Mouse (Mus musculus): ENCODE data around the gene Tlnrd1. TPM values are rescaled to one million over a fixed set of nuclear protein-coding genes. Genes with fewer than 3 reads are reported as not detected.

Tlnrd1 gene
- polyA plus RNA-seq, 1 experiment: 25.5 TPM

DNA sequence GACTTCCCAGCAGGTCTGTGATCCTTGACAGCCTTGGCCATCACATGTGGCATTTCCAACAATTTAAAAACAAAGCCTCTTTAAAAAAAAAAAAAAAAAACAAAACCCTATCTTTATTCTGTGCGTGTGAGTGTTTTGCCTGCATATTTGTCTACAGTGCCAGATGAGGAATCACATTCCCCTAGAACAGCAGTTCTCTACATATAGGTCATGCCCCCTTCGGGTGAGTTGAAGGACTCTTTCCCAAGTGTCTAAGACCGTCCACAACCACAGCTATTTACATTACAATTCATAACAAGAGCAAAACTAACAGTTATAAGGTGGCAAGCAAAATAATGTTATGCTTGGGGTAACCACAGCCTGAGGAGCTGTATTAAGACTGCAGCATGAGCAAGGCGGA, 17.3 kb upstream of the Tlnrd1 start:
- Histone ChIP-seq H3K79me2 (ENCODE audit: control insufficient read depth, insufficient read depth) (no peaks in the 10 kb centered on the region), H3K27me3 (ENCODE audit: control insufficient read depth, insufficient read depth, insufficient read length) (no peaks in the 10 kb centered on the region), H3K36me3 (ENCODE audit: control insufficient read depth, insufficient read depth) (peaks cover 12% of the 10 kb centered on the region), H3K4me2 (ENCODE audit: low read depth) (no peak overlapping the region), H3ac (ENCODE audit: control insufficient read depth, insufficient read length) (no peak overlapping the region), H3K4me3 (no peak overlapping the region)
- no peak for TF ChIP-seq MYOD1 (IDR thresholded peaks at IDR 0.05; ENCODE audit: control insufficient read depth in 1 of 3, insufficient read length in 2 of 3, low read depth in 2 of 3)
- no peak for TF ChIP-seq MAX (IDR thresholded peaks at IDR 0.05; ENCODE audit: low read depth)
- no peak for TF ChIP-seq CEBPB (IDR thresholded peaks at IDR 0.05; ENCODE audit: insufficient read depth, poor library complexity, severe bottlenecking)

GRCm38 (mm10) chr7:83900519-83900918, 16.4 kb upstream of the Tlnrd1 start:
- Histone ChIP-seq H3K4me2 (ENCODE audit: low read depth) (no peak overlapping the region), H3K4me3 (no peak overlapping the region), H3K79me2 (ENCODE audit: control insufficient read depth, insufficient read depth) (peaks cover 3% of the 10 kb centered on the region), H3K27me3 (ENCODE audit: control insufficient read depth, insufficient read depth, insufficient read length) (no peaks in the 10 kb centered on the region), H3K36me3 (ENCODE audit: control insufficient read depth, insufficient read depth) (peaks cover 20% of the 10 kb centered on the region), H3ac (ENCODE audit: control insufficient read depth, insufficient read length) (no peak overlapping the region)
- no peak for TF ChIP-seq USF1 (IDR thresholded peaks at IDR 0.05; ENCODE audit: low read depth)
- TF ChIP-seq E2F4 (IDR thresholded peaks at IDR 0.05; ENCODE audit: insufficient read depth): no peak

DNA sequence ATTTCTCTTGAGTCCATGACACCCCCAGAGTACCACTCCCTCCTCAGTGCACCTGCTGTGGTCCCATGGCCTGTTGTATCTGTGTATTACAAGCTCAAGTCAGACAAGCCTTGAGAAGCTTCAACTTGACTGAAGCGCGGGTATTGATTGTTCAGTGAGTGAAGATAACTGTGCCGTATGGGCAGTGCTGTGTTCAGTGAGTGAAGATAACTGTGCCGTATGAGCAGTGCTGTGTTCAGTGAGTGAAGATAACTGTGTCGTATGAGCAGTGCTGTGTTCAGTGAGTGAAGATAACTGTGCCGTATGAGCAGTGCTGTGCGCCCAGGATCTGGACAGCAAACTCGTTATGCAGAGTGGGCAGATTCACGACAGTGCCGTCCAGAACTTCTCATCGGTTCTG, 14.2 kb upstream of the Tlnrd1 start:
- H3K79me2 ChIP-seq (ENCODE audit: control insufficient read depth, insufficient read depth): peaks cover 26% of the 10 kb centered on the region
- H3K4me2 ChIP-seq (ENCODE audit: low read depth): no peak overlapping the region

DNA sequence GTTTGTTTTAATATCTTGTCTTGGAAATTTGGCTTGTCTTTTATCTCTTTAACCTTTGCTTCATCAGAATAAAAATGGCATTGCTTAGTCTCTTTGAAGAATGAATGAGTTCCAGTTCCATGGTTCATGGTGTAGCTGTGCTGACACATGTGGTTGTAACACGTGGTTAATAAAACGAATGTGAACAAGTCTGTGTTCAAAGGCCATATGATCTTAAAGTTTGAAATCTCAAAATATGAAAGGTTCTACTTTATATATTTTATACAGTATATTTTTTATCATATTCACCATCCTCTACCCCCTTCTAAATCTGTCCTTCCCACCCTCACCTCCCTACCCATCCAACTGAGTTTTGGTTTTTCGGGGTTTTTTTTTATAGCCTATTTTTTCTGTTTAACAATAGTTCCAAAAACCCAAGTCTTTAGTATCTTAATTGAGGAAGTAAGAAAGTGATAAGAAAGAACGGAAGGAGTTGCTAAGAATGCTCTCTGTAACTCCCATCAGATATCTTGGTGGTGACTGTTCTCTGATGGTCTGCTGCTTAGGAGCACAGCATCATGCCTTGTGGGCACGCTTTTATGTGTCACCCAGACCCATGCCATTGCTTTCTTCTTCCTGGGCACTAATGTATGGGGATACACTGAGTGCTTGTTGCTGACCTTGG, 12.1 kb upstream of the Tlnrd1 start:
- no peak overlapping the region for H3ac ChIP-seq (ENCODE audit: control insufficient read depth, insufficient read length)
- peaks cover 35% of the 10 kb centered on the region for H3K79me2 ChIP-seq (ENCODE audit: control insufficient read depth, insufficient read depth)
- TF ChIP-seq REST (IDR thresholded peaks at IDR 0.05; ENCODE audit: insufficient read depth, insufficient read length) (no peak), MYOD1 (IDR thresholded peaks at IDR 0.05; ENCODE audit: control insufficient read depth in 1 of 3, insufficient read length in 2 of 3, low read depth in 2 of 3) (no peak), USF1 (IDR thresholded peaks at IDR 0.05; ENCODE audit: low read depth) (no peak), CEBPB (IDR thresholded peaks at IDR 0.05; ENCODE audit: insufficient read depth, poor library complexity, severe bottlenecking) (no peak), TCF3 (IDR thresholded peaks at IDR 0.05; ENCODE audit: insufficient read length, low read depth) (no peak), MAX (IDR thresholded peaks at IDR 0.05; ENCODE audit: low read depth) (no peak), TCF12 (IDR thresholded peaks at IDR 0.05; ENCODE audit: insufficient read depth, poor library complexity, severe bottlenecking) (no peak), E2F4 (IDR thresholded peaks at IDR 0.05; ENCODE audit: insufficient read depth) (no peak), POLR2A (IDR thresholded peaks at IDR 0.05; ENCODE audit: insufficient read length, low read depth) (no peak), POLR2AphosphoS2 (IDR thresholded peaks at IDR 0.05; ENCODE audit: insufficient read length, low read depth) (no peak), SRF (IDR thresholded peaks at IDR 0.05; ENCODE audit: control insufficient read depth, insufficient read length, low read depth) (no peak), MYOG (IDR thresholded peaks at IDR 0.05; ENCODE audit: control insufficient read depth in 1 of 3, insufficient read depth in 1 of 3, insufficient read length in 2 of 3, low read depth in 2 of 3) (no peak)
- no peak overlapping the region for H3K4me3 ChIP-seq
- H3K27me3 ChIP-seq (ENCODE audit: control insufficient read depth, insufficient read depth, insufficient read length): no peaks in the 10 kb centered on the region
- H3K36me3 ChIP-seq (ENCODE audit: control insufficient read depth, insufficient read depth): peaks cover 23% of the 10 kb centered on the region
- H3K4me2 ChIP-seq (ENCODE audit: low read depth): no peak overlapping the region

More for the DNA sequence above, 14.2 kb upstream of the Tlnrd1 start:
- TF ChIP-seq TCF3 (IDR thresholded peaks at IDR 0.05; ENCODE audit: insufficient read length, low read depth) (no peak), CEBPB (IDR thresholded peaks at IDR 0.05; ENCODE audit: insufficient read depth, poor library complexity, severe bottlenecking) (no peak), MYOD1 (IDR thresholded peaks at IDR 0.05; ENCODE audit: control insufficient read depth in 1 of 3, insufficient read length in 2 of 3, low read depth in 2 of 3) (no peak), POLR2AphosphoS2 (IDR thresholded peaks at IDR 0.05; ENCODE audit: insufficient read length, low read depth) (no peak), SRF (IDR thresholded peaks at IDR 0.05; ENCODE audit: control insufficient read depth, insufficient read length, low read depth) (no peak), POLR2A (IDR thresholded peaks at IDR 0.05; ENCODE audit: insufficient read length, low read depth) (no peak), E2F4 (IDR thresholded peaks at IDR 0.05; ENCODE audit: insufficient read depth) (no peak), MYOG (IDR thresholded peaks at IDR 0.05; ENCODE audit: control insufficient read depth in 1 of 3, insufficient read depth in 1 of 3, insufficient read length in 2 of 3, low read depth in 2 of 3) (no peak), USF1 (IDR thresholded peaks at IDR 0.05; ENCODE audit: low read depth) (no peak), MAX (IDR thresholded peaks at IDR 0.05; ENCODE audit: low read depth) (no peak)
- Histone ChIP-seq H3ac (ENCODE audit: control insufficient read depth, insufficient read length) (no peak overlapping the region), H3K27me3 (ENCODE audit: control insufficient read depth, insufficient read depth, insufficient read length) (no peaks in the 10 kb centered on the region), H3K4me3 (no peak overlapping the region), H3K36me3 (ENCODE audit: control insufficient read depth, insufficient read depth) (peaks cover 23% of the 10 kb centered on the region)

DNA sequence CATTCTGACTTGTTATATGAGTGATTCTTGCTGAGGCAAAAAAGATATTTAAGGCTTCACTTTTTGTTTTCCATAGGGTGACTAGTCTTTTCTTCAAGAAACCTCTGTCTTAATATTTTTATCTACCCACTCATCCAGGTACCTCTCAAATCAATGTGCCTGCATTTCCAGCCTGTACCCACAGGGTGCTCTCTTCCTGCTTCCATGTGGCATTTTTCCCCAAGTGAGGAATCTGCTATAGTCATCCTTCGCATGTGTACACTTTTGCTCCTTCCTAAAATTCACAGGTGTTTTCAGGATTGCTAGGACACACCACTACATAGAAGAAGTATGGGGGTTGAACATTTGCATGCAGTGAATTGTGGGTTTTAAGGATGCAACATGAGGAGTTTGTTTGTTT, 10.2 kb upstream of the Tlnrd1 start:
- no peak overlapping the region for H3K4me3 ChIP-seq
- TF ChIP-seq E2F4 (IDR thresholded peaks at IDR 0.05; ENCODE audit: insufficient read depth) (no peak), TCF3 (IDR thresholded peaks at IDR 0.05; ENCODE audit: insufficient read length, low read depth) (no peak), MYOG (IDR thresholded peaks at IDR 0.05; ENCODE audit: control insufficient read depth in 1 of 3, insufficient read depth in 1 of 3, insufficient read length in 2 of 3, low read depth in 2 of 3) (no peak), CEBPB (IDR thresholded peaks at IDR 0.05; ENCODE audit: insufficient read depth, poor library complexity, severe bottlenecking) (no peak), TCF12 (IDR thresholded peaks at IDR 0.05; ENCODE audit: insufficient read depth, poor library complexity, severe bottlenecking) (no peak), SRF (IDR thresholded peaks at IDR 0.05; ENCODE audit: control insufficient read depth, insufficient read length, low read depth) (no peak), POLR2AphosphoS2 (IDR thresholded peaks at IDR 0.05; ENCODE audit: insufficient read length, low read depth) (no peak), REST (IDR thresholded peaks at IDR 0.05; ENCODE audit: insufficient read depth, insufficient read length) (no peak), POLR2A (IDR thresholded peaks at IDR 0.05; ENCODE audit: insufficient read length, low read depth) (no peak), MAX (IDR thresholded peaks at IDR 0.05; ENCODE audit: low read depth) (no peak), USF1 (IDR thresholded peaks at IDR 0.05; ENCODE audit: low read depth) (no peak), MYOD1 (IDR thresholded peaks at IDR 0.05; ENCODE audit: control insufficient read depth in 1 of 3, insufficient read length in 2 of 3, low read depth in 2 of 3) (no peak)
- peaks cover 23% of the 10 kb centered on the region for H3K36me3 ChIP-seq (ENCODE audit: control insufficient read depth, insufficient read depth)
- H3K4me2 ChIP-seq (ENCODE audit: low read depth): no peak overlapping the region
- H3K79me2 ChIP-seq (ENCODE audit: control insufficient read depth, insufficient read depth): peaks cover 35% of the 10 kb centered on the region
- H3K27me3 ChIP-seq (ENCODE audit: control insufficient read depth, insufficient read depth, insufficient read length): no peaks in the 10 kb centered on the region
- H3ac ChIP-seq (ENCODE audit: control insufficient read depth, insufficient read length): no peak overlapping the region
